Mouse (Mus musculus): ENCODE measurements around the gene Gstm4. TPM values are rescaled to one million over a fixed set of nuclear protein-coding genes. Genes with fewer than 3 reads are reported as not detected.

The Gstm4 gene
- polyA plus RNA-seq, 1 experiment from 2014 or later = 15.6 TPM

DNA sequence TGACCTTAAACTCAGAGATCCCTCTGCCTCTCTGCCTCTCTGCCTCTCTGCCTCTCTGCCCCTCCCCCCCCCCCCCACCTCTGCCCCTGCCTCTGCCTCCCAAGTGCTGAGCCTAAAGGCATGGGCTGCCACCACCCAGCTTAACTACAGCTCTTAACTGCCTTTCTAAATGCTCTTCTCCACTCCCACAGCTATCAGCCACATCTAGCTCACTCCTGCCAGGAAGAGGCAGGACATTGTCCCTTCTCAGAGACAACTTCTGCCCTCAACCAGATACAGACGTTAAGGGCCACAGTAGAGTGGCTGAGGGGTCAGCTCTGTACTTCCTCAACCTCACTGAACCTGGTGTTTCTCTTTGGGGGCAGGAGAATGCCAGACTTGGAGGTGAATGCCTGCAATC lies 24.1 kb upstream of the Gstm4 start:
- ATAC-seq (ENCODE audit: insufficient number of reproducible peaks, insufficient read depth, low FRiP score, low read depth) = no peak

GRCm38 (mm10) chr3:108067370-108067934 lies 22.8 kb upstream of the Gstm4 start:
- 56% methylated on average over 6 of the region's 6 CpGs for WGBS
- no peak for ATAC-seq (ENCODE audit: insufficient number of reproducible peaks, insufficient read depth, low FRiP score, low read depth)

More for the DNA sequence above, 24.1 kb upstream of the Gstm4 start:
- Histone ChIP-seq H3K9ac (ENCODE audit: low read length) (no peak overlapping the region), H3K4me3 (ENCODE audit: control insufficient read depth in 1 of 2, insufficient read depth in 1 of 2, low read depth in 1 of 2, low read length in 2 of 2) (no peak overlapping the region), H3K36me3 (ENCODE audit: control insufficient read depth, insufficient read depth, low read length) (no peaks in the 10 kb centered on the region; the same call in 1 of the 2 replicates), H3K27me3 (ENCODE audit: control insufficient read depth, insufficient read depth, low read length) (no peaks in the 10 kb centered on the region), H3K27ac (replicated peaks in 1 of 2; ENCODE audit: control insufficient read depth in 1 of 2, insufficient read depth in 1 of 2, low read depth in 2 of 2, low read length in 2 of 2) (no peak overlapping the region), H3K4me2 (ENCODE audit: low read length) (no peak overlapping the region), H3K9me3 (ENCODE audit: control insufficient read depth, low read length) (no peaks in the 10 kb centered on the region), H3K4me1 (ENCODE audit: control insufficient read depth in 2 of 2, insufficient read depth in 2 of 2, low read length in 2 of 2) (peaks cover 5% of the 10 kb centered on the region in 2 experiments; a peak in 1 of 4 replicates)
- WGBS = 5% methylated on average over 1 of the region's 1 CpGs

DNA sequence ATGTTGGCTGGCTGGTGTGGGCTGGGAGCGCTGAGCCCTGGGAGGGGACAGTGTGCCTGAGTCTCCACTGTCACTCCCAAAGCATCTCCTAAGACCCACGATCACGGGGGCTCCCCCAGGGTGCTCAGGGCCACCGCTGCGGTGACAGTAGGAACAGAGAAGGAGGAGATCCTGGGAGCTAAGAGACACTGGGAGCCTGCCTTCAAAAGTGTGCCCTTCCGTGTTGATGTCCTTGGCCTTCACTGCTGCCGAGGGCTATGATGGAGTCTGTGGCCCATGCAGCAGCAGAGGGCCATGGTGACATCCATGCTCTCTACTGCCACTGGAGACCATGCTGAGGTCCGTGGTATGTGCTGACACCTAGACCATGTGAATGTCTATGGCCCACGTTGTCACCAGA lies 20.9 kb upstream of the Gstm4 start:
- Histone ChIP-seq H3K9ac (ENCODE audit: low read length) (no peak overlapping the region), H3K27ac (replicated peaks in 1 of 2; ENCODE audit: control insufficient read depth in 1 of 2, insufficient read depth in 1 of 2, low read depth in 2 of 2, low read length in 2 of 2) (no peak overlapping the region), H3K4me2 (ENCODE audit: low read length) (no peak overlapping the region), H3K27me3 (ENCODE audit: control insufficient read depth, insufficient read depth, low read length) (no peaks in the 10 kb centered on the region), H3K9me3 (ENCODE audit: control insufficient read depth, low read length) (no peaks in the 10 kb centered on the region), H3K4me1 (ENCODE audit: control insufficient read depth in 2 of 2, insufficient read depth in 2 of 2, low read length in 2 of 2) (peaks cover 4 to 5% of the 10 kb centered on the region in 2 experiments; a peak in 1 of 4 replicates), H3K36me3 (ENCODE audit: control insufficient read depth, insufficient read depth, low read length) (no peaks in the 10 kb centered on the region), H3K4me3 (ENCODE audit: control insufficient read depth in 1 of 2, insufficient read depth in 1 of 2, low read depth in 1 of 2, low read length in 2 of 2) (no peak overlapping the region)
- ATAC-seq (ENCODE audit: insufficient number of reproducible peaks, insufficient read depth, low FRiP score, low read depth) = no peak
- 74% methylated on average over 9 of the region's 9 CpGs for WGBS

More at GRCm38 (mm10) chr3:108067370-108067934, 22.8 kb upstream of the Gstm4 start:
- H3K36me3 ChIP-seq (ENCODE audit: control insufficient read depth, insufficient read depth, low read length) = no peaks in the 10 kb centered on the region
- H3K4me2 ChIP-seq (ENCODE audit: low read length) = no peak overlapping the region
- H3K27ac ChIP-seq (replicated peaks in 1 of 2; ENCODE audit: control insufficient read depth in 1 of 2, insufficient read depth in 1 of 2, low read depth in 2 of 2, low read length in 2 of 2) = no peak overlapping the region
- H3K9ac ChIP-seq (ENCODE audit: low read length) = no peak overlapping the region
- peaks cover 5% of the 10 kb centered on the region in 2 experiments; a peak in 1 of 4 replicates for H3K4me1 ChIP-seq (ENCODE audit: control insufficient read depth in 2 of 2, insufficient read depth in 2 of 2, low read length in 2 of 2)
- no peaks in the 10 kb centered on the region for H3K9me3 ChIP-seq (ENCODE audit: control insufficient read depth, low read length)
- no peaks in the 10 kb centered on the region for H3K27me3 ChIP-seq (ENCODE audit: control insufficient read depth, insufficient read depth, low read length)
- no peak overlapping the region for H3K4me3 ChIP-seq (ENCODE audit: control insufficient read depth in 1 of 2, insufficient read depth in 1 of 2, low read depth in 1 of 2, low read length in 2 of 2)

GRCm38 (mm10) chr3:108064672-108065071 lies 20.0 kb upstream of the Gstm4 start:
- no peaks in the 10 kb centered on the region for H3K36me3 ChIP-seq (ENCODE audit: control insufficient read depth, insufficient read depth, low read length)
- H3K4me3 ChIP-seq (ENCODE audit: control insufficient read depth in 1 of 2, insufficient read depth in 1 of 2, low read depth in 1 of 2, low read length in 2 of 2) = no peak overlapping the region
- no peak overlapping the region for H3K27ac ChIP-seq (replicated peaks in 1 of 2; ENCODE audit: control insufficient read depth in 1 of 2, insufficient read depth in 1 of 2, low read depth in 2 of 2, low read length in 2 of 2)
- no peak overlapping the region for H3K4me2 ChIP-seq (ENCODE audit: low read length)
- H3K27me3 ChIP-seq (ENCODE audit: control insufficient read depth, insufficient read depth, low read length) = no peaks in the 10 kb centered on the region
- 37% methylated on average over 4 of the region's 4 CpGs for WGBS
- H3K9ac ChIP-seq (ENCODE audit: low read length) = no peak overlapping the region
- H3K4me1 ChIP-seq (ENCODE audit: control insufficient read depth in 2 of 2, insufficient read depth in 2 of 2, low read length in 2 of 2) = peaks cover 1 to 3% of the 10 kb centered on the region in 2 experiments; a peak in 1 of 4 replicates
- no peaks in the 10 kb centered on the region for H3K9me3 ChIP-seq (ENCODE audit: control insufficient read depth, low read length)
- ATAC-seq (ENCODE audit: insufficient number of reproducible peaks, insufficient read depth, low FRiP score, low read depth) = peak; percentile 16; the same call in 1 of the 2 replicates

DNA sequence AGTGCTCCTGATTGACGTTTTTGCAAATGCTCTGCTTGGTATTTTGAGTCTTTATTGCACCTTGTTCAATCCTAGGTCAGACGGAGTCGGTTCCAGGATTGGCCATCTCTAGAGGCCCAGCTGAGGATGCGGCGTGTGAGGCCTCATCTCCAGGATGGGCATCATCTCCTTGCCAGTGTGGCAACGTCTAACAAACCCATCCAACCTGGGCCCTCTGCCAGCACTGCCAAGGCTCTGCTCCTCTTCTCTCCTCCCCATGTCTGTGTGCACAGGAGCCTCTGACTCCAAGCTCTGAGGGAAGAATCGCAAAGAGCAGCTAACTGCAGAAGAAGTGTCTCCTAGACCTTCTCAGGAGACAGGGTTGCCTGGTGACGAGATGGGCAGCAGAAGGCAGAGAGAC lies 18.0 kb upstream of the Gstm4 start:
- Histone ChIP-seq H3K9ac (ENCODE audit: low read length) (no peak overlapping the region), H3K4me1 (ENCODE audit: control insufficient read depth in 2 of 2, insufficient read depth in 2 of 2, low read length in 2 of 2) (no peaks in the 10 kb centered on the region), H3K36me3 (ENCODE audit: control insufficient read depth, insufficient read depth, low read length) (no peaks in the 10 kb centered on the region), H3K27ac (replicated peaks in 1 of 2; ENCODE audit: control insufficient read depth in 1 of 2, insufficient read depth in 1 of 2, low read depth in 2 of 2, low read length in 2 of 2) (no peak overlapping the region), H3K4me2 (ENCODE audit: low read length) (no peak overlapping the region), H3K9me3 (ENCODE audit: control insufficient read depth, low read length) (no peaks in the 10 kb centered on the region), H3K4me3 (ENCODE audit: control insufficient read depth in 1 of 2, insufficient read depth in 1 of 2, low read depth in 1 of 2, low read length in 2 of 2) (no peak overlapping the region), H3K27me3 (ENCODE audit: control insufficient read depth, insufficient read depth, low read length) (no peaks in the 10 kb centered on the region)
- ATAC-seq (ENCODE audit: insufficient number of reproducible peaks, insufficient read depth, low FRiP score, low read depth) = no peak
- WGBS = 73% methylated on average over 8 of the region's 8 CpGs

GRCm38 (mm10) chr3:108061420-108061819 lies 16.7 kb upstream of the Gstm4 start:
- ATAC-seq (ENCODE audit: insufficient number of reproducible peaks, insufficient read depth, low FRiP score, low read depth) = no peak
- H3K9ac ChIP-seq (ENCODE audit: low read length) = no peak overlapping the region
- H3K27ac ChIP-seq (replicated peaks in 1 of 2; ENCODE audit: control insufficient read depth in 1 of 2, insufficient read depth in 1 of 2, low read depth in 2 of 2, low read length in 2 of 2) = no peak overlapping the region
- H3K4me1 ChIP-seq (ENCODE audit: control insufficient read depth in 2 of 2, insufficient read depth in 2 of 2, low read length in 2 of 2) = no peaks in the 10 kb centered on the region
- WGBS = 18% methylated on average over 7 of the region's 7 CpGs
- H3K4me2 ChIP-seq (ENCODE audit: low read length) = peak overlapping the region; percentile 28
- no peaks in the 10 kb centered on the region for H3K9me3 ChIP-seq (ENCODE audit: control insufficient read depth, low read length)
- no peaks in the 10 kb centered on the region for H3K27me3 ChIP-seq (ENCODE audit: control insufficient read depth, insufficient read depth, low read length)
- no peak overlapping the region for H3K4me3 ChIP-seq (ENCODE audit: control insufficient read depth in 1 of 2, insufficient read depth in 1 of 2, low read depth in 1 of 2, low read length in 2 of 2)
- H3K36me3 ChIP-seq (ENCODE audit: control insufficient read depth, insufficient read depth, low read length) = no peaks in the 10 kb centered on the region

- no peak overlapping the region for H3K9ac ChIP-seq (ENCODE audit: low read length)
- H3K36me3 ChIP-seq (ENCODE audit: control insufficient read depth, insufficient read depth, low read length) = no peaks in the 10 kb centered on the region
- H3K4me2 ChIP-seq (ENCODE audit: low read length) = no peak overlapping the region
- H3K4me3 ChIP-seq (ENCODE audit: control insufficient read depth in 1 of 2, insufficient read depth in 1 of 2, low read depth in 1 of 2, low read length in 2 of 2) = no peak overlapping the region
- no peaks in the 10 kb centered on the region for H3K9me3 ChIP-seq (ENCODE audit: control insufficient read depth, low read length)
- 84% methylated on average over 5 of the region's 5 CpGs for WGBS
- no peaks in the 10 kb centered on the region; a peak in 1 of 4 replicates for H3K4me1 ChIP-seq (ENCODE audit: control insufficient read depth in 2 of 2, insufficient read depth in 2 of 2, low read length in 2 of 2)
- no peak overlapping the region for H3K27ac ChIP-seq (replicated peaks in 1 of 2; ENCODE audit: control insufficient read depth in 1 of 2, insufficient read depth in 1 of 2, low read depth in 2 of 2, low read length in 2 of 2)
- no peak for ATAC-seq (ENCODE audit: insufficient number of reproducible peaks, insufficient read depth, low FRiP score, low read depth)
- H3K27me3 ChIP-seq (ENCODE audit: control insufficient read depth, insufficient read depth, low read length) = no peaks in the 10 kb centered on the region
Observed at GRCm38 (mm10) chr3:108050493-108050892, 5.8 kb upstream of the Gstm4 start.

DNA sequence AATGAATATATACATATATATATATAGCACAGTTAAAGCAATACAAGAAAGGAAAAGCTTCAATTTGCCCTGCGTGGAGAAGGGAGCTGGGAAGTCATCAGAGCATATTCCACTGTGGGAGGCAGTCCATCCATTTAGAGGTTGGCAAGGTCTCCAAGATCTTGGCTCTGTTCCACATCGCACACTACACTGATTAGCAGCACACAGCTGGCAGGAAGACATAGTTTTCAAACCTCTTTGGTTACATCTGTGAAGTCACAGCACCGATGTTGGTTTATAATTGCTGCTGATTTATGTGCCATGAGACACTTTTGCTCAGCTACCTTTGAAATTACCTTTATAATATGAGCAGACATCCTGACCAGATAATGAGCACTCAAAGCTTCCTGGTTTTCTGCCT lies 3.6 kb upstream of the Gstm4 start:
- H3K36me3 ChIP-seq (ENCODE audit: control insufficient read depth, insufficient read depth, low read length) = no peaks in the 10 kb centered on the region
- no peaks in the 10 kb centered on the region for H3K27me3 ChIP-seq (ENCODE audit: control insufficient read depth, insufficient read depth, low read length)
- H3K4me2 ChIP-seq (ENCODE audit: low read length) = no peak overlapping the region
- ATAC-seq (ENCODE audit: insufficient number of reproducible peaks, insufficient read depth, low FRiP score, low read depth) = no peak
- no peaks in the 10 kb centered on the region for H3K9me3 ChIP-seq (ENCODE audit: control insufficient read depth, low read length)
- H3K9ac ChIP-seq (ENCODE audit: low read length) = no peak overlapping the region
- WGBS = 49% methylated on average over 3 of the region's 3 CpGs
- peaks cover 6 to 7% of the 10 kb centered on the region in 2 experiments for H3K4me1 ChIP-seq (ENCODE audit: control insufficient read depth in 2 of 2, insufficient read depth in 2 of 2, low read length in 2 of 2)
- no peak overlapping the region for H3K27ac ChIP-seq (replicated peaks in 1 of 2; ENCODE audit: control insufficient read depth in 1 of 2, insufficient read depth in 1 of 2, low read depth in 2 of 2, low read length in 2 of 2)
- no peak overlapping the region for H3K4me3 ChIP-seq (ENCODE audit: control insufficient read depth in 1 of 2, insufficient read depth in 1 of 2, low read depth in 1 of 2, low read length in 2 of 2)

All from heart, embryonic 14.5 days (tissue).